Mouse (Mus musculus) C2C12 (cell line): ENCODE measurements around the gene Ppp1r36.

Experiments used
- CTCF ChIP-seq: IDR thresholded peaks from one replicate; pipeline ENCODE4 v1.5.1; 2011; ENCODE audit not compliant: control insufficient read depth, insufficient read depth, insufficient read length
- MYOD1 ChIP-seq: IDR thresholded peaks from one replicate; pipeline ENCODE4 v1.6.1; 2011; ENCODE audit warnings: low read depth; ENCODE audit not compliant: control insufficient read depth, insufficient read length

DNA sequence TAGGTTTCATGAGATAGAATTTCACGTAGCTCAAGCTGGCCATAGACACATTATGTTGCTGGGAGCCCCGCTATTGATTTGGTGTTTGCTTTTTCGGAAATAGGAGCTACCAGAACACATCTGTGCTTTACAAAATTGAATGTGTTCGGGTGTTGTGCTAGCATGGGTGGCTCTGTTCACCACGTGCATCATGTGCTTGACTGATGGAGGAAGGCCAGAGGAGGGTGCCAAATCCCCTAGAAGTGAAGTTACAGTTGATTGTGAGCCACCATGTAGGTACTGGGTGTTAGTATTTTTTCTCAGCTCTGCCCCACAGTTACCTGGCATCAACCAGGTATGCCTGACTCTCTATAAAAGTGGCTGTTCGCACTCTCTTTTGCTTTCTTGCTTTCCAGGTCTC lies 27.5 kb downstream of the Ppp1r36 start:
- TF ChIP-seq CTCF (no peak), MYOD1 (no peak)
